Mouse (Mus musculus): ENCODE results near the gene Bdp1.
A peak's percentile ranks its signal among the peaks of the same experiment; 100 is the strongest.

Bdp1 gene

GRCm38 (mm10) chr13:100005911-100006496 is 97.9 kb downstream of the Bdp1 start:
- DNase-seq (ENCODE audit: extremely low read depth, low read depth, low spot score), result no peak

GRCm38 (mm10) chr13:100001790-100002196 is 102.1 kb downstream of the Bdp1 start:
- peak; percentile 47 for DNase-seq (ENCODE audit: extremely low read depth, low read depth, low spot score)

- no peak for DNase-seq (ENCODE audit: extremely low read depth, low read depth, low spot score)
Observed at GRCm38 (mm10) chr13:99999078-99999477, 104.8 kb downstream of the Bdp1 start.

- no peak for DNase-seq (ENCODE audit: extremely low read depth, low read depth, low spot score)
Observed at GRCm38 (mm10) chr13:99998099-99998498, 105.8 kb downstream of the Bdp1 start.

- DNase-seq (ENCODE audit: extremely low read depth, low read depth, low spot score), result no peak
Observed at GRCm38 (mm10) chr13:99989592-99989991, 114.3 kb downstream of the Bdp1 start.

GRCm38 (mm10) chr13:99983320-99983719 is 120.5 kb downstream of the Bdp1 start:
- no peak for DNase-seq (ENCODE audit: extremely low read depth, low read depth, low spot score)

- DNase-seq (ENCODE audit: extremely low read depth, low read depth, low spot score), result no peak
Observed at GRCm38 (mm10) chr13:99979406-99979805, 124.5 kb downstream of the Bdp1 start.

- DNase-seq (ENCODE audit: extremely low read depth, low read depth, low spot score), result no peak
Observed at GRCm38 (mm10) chr13:99970089-99970488, 133.8 kb downstream of the Bdp1 start.

All from fat pad, adult 2 months (tissue).